Mouse (Mus musculus): ENCODE data around the gene Nck2.

- no peak for TF ChIP-seq CTCF (IDR thresholded peaks at IDR 0.05; ENCODE audit: low read depth)
- TF ChIP-seq EP300 (optimal IDR thresholded peaks at IDR 0.05) = no peak
These were observed 89.8 kb downstream of the Nck2 start for GRCm38 (mm10) chr1:43534060-43534760.

Measured in stomach, postnatal 0 days (tissue).